Mouse (Mus musculus) testis, adult 2 months (tissue): ENCODE measurements around the gene Icam2.

Experiments
- CTCF ChIP-seq: fragments of 200-500 bp; IDR thresholded peaks from 2 replicates; pipeline ENCODE4 v1.5.1; 2012; ENCODE audit warnings: low read depth, mild to moderate bottlenecking, inconsistent platforms, low read length, moderate library complexity; ENCODE audit not compliant: control insufficient read depth, insufficient read depth, insufficient replicate concordance
- POLR2A ChIP-seq: fragments of 200-500 bp; IDR thresholded peaks from 2 replicates; pipeline ENCODE4 v1.6.1; 2012; ENCODE audit warnings: low read depth, mild to moderate bottlenecking, inconsistent platforms, low read length, moderate library complexity; ENCODE audit not compliant: control insufficient read depth

DNA sequence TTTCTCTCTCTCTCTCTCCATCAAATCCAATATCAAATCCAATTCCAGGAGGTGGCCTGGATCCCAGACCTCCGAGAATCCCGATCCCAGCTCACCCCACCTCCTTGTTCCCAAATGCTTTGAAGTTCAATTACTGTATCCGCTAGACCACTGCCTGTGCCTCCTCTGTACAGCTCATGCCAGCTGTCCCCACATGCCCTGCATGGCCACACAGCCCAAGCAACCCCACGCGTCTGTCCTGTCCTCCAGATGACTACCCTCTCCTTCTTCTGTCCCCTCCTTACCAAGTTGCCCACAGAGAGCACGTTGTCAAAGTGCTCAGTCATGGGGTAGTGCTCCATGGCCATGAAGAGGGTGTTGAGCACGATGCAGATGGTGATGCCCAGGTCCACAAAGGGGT lies 49.0 kb downstream of the Icam2 start:
- no peak for TF ChIP-seq CTCF
- no peak for TF ChIP-seq POLR2A
